Mouse (Mus musculus) hindbrain, embryonic 14.5 days (tissue): Measurements from ENCODE around the gene Pbdc1. TPM values are rescaled to one million over a fixed set of nuclear protein-coding genes. Genes with fewer than 3 reads are reported as not detected.
"Not testable (repeated sequence)": the region's sequence is repeated elsewhere in the genome, so short reads cannot be mapped to it uniquely, and the experiment has no call there.

Experiments used
- ATAC-seq: fragments of 200-750 bp; cut with Nextera tagmentation; 2 replicates; pipeline ENCODE4 v1.8.0; 2017; ENCODE audit warnings: moderate number of reproducible peaks, mild to moderate bottlenecking, moderate TSS enrichment, moderate library complexity; ENCODE audit not compliant: low FRiP score
- DNase-seq: peaks from one replicate; pipeline ENCODE4 v3.0.0-alpha.2; 2015; ENCODE audit warnings: low spot score
- H3K27ac ChIP-seq: fragments of 300-500 bp; sonication (generic); 2 replicates; pipeline ENCODE4 v1.5.1; 2014; ENCODE audit warnings: mild to moderate bottlenecking, moderate library complexity
- H3K27me3 ChIP-seq: fragments of 300-500 bp; sonication (generic); 2 replicates; pipeline ENCODE4 v1.6.1; 2014; ENCODE audit warnings: mild to moderate bottlenecking, low read length, mixed read lengths; ENCODE audit not compliant: control insufficient read depth, insufficient read depth
- H3K36me3 ChIP-seq: fragments of 300-500 bp; sonication (generic); replicated peaks from 2 replicates; pipeline ENCODE4 v1.6.1; 2014; ENCODE audit not compliant: control insufficient read depth, insufficient read depth
- H3K4me1 ChIP-seq: fragments of 300-500 bp; sonication (generic); replicated peaks from 2 replicates; pipeline ENCODE4 v1.6.1; 2014; ENCODE audit warnings: antibody characterized with exemption, low read length, mixed read lengths; ENCODE audit not compliant: control insufficient read depth, insufficient read depth
- H3K4me2 ChIP-seq: fragments of 300-500 bp; sonication (generic); replicated peaks from 2 replicates; pipeline ENCODE4 v1.6.1; 2014; ENCODE audit warnings: mild to moderate bottlenecking, moderate library complexity
- H3K4me3 ChIP-seq: fragments of 300-500 bp; sonication (generic); replicated peaks from 2 replicates; pipeline ENCODE4 v1.5.1; 2014; ENCODE audit warnings: mild to moderate bottlenecking, low read length
- H3K9ac ChIP-seq: fragments of 300-500 bp; sonication (generic); 2 replicates; pipeline ENCODE4 v1.6.1; 2014
- H3K9me3 ChIP-seq: fragments of 300-500 bp; sonication (generic); 2 replicates; pipeline ENCODE4 v1.6.1; 2016; ENCODE audit warnings: low read length; ENCODE audit not compliant: control insufficient read depth
- WGBS: fragments of 180-500 bp; shearing (Covaris S2); extraction: QIAGEN DNeasy Blood & Tissue Kit; methylation state at CpG from one replicate; pipeline ENCODE4 v1.1.7; 2014; 5-methylcytosine and 5-hydroxymethylcytosine counted together
- polyA plus RNA-seq: library from polyadenylated mRNA; unstranded; fragments of >200 nt; fragmentation: Nextera tagmentation; extraction: Ambion mirVana; gene quantifications from 2 replicates; pipeline ENCODE4 v1.2.1, GENCODE M21; 2014

The Pbdc1 gene
- 23.8 and 30.0 TPM in 2 replicates for polyA plus RNA-seq

DNA sequence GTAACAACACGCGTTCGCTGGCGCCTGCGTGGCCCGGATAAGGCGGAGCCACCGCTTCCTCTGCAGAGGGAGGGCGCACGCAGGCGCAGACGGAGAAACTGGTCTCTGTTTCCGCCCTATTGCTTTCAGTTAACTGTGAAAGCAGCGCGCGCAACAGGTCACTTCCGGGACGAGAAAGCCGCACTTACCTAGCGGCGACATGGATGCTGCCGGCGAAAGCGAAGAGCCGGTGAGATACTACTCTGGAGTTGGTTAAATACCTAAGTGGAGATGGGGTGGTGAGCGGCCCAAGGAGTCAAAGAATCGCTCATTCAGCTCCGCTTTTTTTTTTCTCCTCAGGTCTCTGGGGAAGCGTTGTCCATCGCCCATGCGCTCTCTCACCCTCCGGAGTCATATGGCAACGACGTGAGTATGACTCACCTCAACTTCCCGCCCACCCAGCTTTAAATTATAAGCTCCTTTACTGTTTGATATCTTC lies at the start of gene Pbdc1:
TSS of gene Pbdc1 (plus strand) at position 142 of the 478 bp plus-strand sequence.
- H3K4me2 ChIP-seq, result peak within 1 kb of the TSS; percentile 64
- H3K4me3 ChIP-seq, result peak within 1 kb of the TSS; percentile 55
- H3K9me3 ChIP-seq, result no peaks in the 10 kb centered on the region
- WGBS, result 3% methylated on average over 35 of the region's 35 CpGs
- no peak within 1 kb of the TSS; the same call in 1 of the 2 replicates for H3K27ac ChIP-seq
- H3K4me1 ChIP-seq, result peaks cover 6% of the 10 kb centered on the region; the same call in 1 of the 2 replicates
- H3K27me3 ChIP-seq, result no peaks in the 10 kb centered on the region
- peak within 1 kb of the TSS; percentile 47 for H3K9ac ChIP-seq
- no peaks in the 10 kb centered on the region; the same call in none of the 2 replicates for H3K36me3 ChIP-seq
- ATAC-seq (peak; percentile 99), DNase-seq (peak; percentile 91)

- Histone ChIP-seq H3K27me3 (no peaks in the 10 kb centered on the region), H3K4me3 (no peak overlapping the region), H3K9me3 (no peaks in the 10 kb centered on the region), H3K36me3 (peaks cover 12% of the 10 kb centered on the region), H3K4me1 (no peaks in the 10 kb centered on the region), H3K4me2 (no peak overlapping the region), H3K27ac (no peak overlapping the region), H3K9ac (no peak overlapping the region)
- peak; percentile 48 for DNase-seq
- ATAC-seq, result no peak
- WGBS, result 83% methylated on average over 3 of the region's 3 CpGs
These were observed 41.9 kb upstream of the Pbdc1 start for GRCm38 (mm10) chrX:105037666-105038065.

DNA sequence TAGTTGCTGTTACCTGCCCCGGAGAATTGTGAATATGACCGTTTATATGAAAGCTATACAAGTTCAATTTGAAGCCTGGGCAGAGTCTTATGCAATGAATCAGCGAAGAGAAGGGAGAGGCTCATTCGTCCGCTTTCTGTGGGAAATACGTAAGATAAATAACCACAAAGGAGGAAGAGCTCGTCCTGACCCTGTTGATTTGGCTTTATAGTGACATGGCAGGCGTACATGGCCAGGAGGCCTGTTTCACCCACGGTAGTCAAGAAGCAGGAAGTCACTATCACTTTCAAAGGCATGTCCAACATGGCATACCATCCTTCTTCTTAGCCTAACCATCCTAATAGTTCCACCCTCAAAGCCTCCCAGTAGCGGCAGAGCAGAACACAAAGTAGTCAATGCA lies 15.3 kb upstream of the Pbdc1 start:
- DNase-seq (no peak), ATAC-seq (no peak)
- Histone ChIP-seq H3K9me3 (no peaks in the 10 kb centered on the region), H3K27ac (no peak overlapping the region), H3K4me1 (peaks cover 6% of the 10 kb centered on the region), H3K9ac (no peak overlapping the region), H3K4me2 (no peak overlapping the region), H3K4me3 (no peak overlapping the region), H3K27me3 (no peaks in the 10 kb centered on the region), H3K36me3 (peaks cover 74% of the 10 kb centered on the region)
- 96% methylated on average over 10 of the region's 10 CpGs for WGBS

- H3K27me3 ChIP-seq, result no peaks in the 10 kb centered on the region
- H3K4me1 ChIP-seq, result peaks cover 6% of the 10 kb centered on the region
- H3K4me3 ChIP-seq, result no peak overlapping the region
- no peak overlapping the region for H3K4me2 ChIP-seq
- DNase-seq, result no peak
- H3K9me3 ChIP-seq, result no peaks in the 10 kb centered on the region
- H3K9ac ChIP-seq, result no peak overlapping the region
- no peak overlapping the region for H3K27ac ChIP-seq
- H3K36me3 ChIP-seq, result peaks cover 69% of the 10 kb centered on the region
- 93% methylated on average over 4 of the region's 4 CpGs for WGBS
- no peak for ATAC-seq
These were observed 14.8 kb upstream of the Pbdc1 start for GRCm38 (mm10) chrX:105064801-105065200.

- Histone ChIP-seq H3K36me3 (peaks cover 30% of the 10 kb centered on the region), H3K27me3 (no peaks in the 10 kb centered on the region), H3K4me1 (peaks cover 6% of the 10 kb centered on the region), H3K4me2 (peak overlapping the region; percentile 63), H3K4me3 (peak overlapping the region; percentile 59), H3K9me3 (no peaks in the 10 kb centered on the region), H3K27ac (peak overlapping the region; percentile 77), H3K9ac (peak overlapping the region; percentile 62)
- under 1% methylated on average over 32 of the region's 32 CpGs for WGBS
- peak; percentile 89 for DNase-seq
- ATAC-seq, result peak; percentile 96
These were observed 9.7 kb upstream of the Pbdc1 start for GRCm38 (mm10) chrX:105069671-105070503.

GRCm38 (mm10) chrX:105079151-105079550 lies 405 bp upstream of the Pbdc1 start:
- peak overlapping the region; percentile 55 for H3K4me3 ChIP-seq
- H3K27ac ChIP-seq, result no peak overlapping the region; the same call in 1 of the 2 replicates
- WGBS, result 3% methylated on average over 12 of the region's 12 CpGs
- peak overlapping the region; percentile 47 for H3K9ac ChIP-seq
- ATAC-seq (peak; percentile 64), DNase-seq (no peak)
- no peaks in the 10 kb centered on the region for H3K27me3 ChIP-seq
- no peaks in the 10 kb centered on the region for H3K9me3 ChIP-seq
- no peaks in the 10 kb centered on the region; the same call in none of the 2 replicates for H3K36me3 ChIP-seq
- peaks cover 6% of the 10 kb centered on the region; the same call in 1 of the 2 replicates for H3K4me1 ChIP-seq
- H3K4me2 ChIP-seq, result peak overlapping the region; percentile 61

DNA sequence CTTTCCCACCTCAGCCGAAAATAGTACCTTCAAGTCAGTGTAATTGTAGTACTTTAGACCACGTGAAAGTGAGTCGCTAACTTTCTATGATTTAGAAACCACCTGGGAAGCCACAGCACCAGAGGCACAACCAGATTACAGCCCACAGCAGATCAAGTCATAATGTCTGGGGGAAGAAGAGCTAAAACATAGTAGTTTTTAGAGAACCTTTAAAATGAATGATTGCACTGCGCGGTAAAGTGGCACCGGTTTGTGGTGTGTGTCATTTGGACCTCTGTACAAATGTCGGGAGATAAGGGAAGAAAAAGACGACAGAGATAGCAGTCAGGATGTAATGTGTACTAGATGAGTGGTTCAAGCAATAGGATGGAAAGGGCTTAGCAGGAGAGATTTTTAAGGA lies 540 bp downstream of the Pbdc1 start:
- WGBS, result 9% methylated on average over 8 of the region's 8 CpGs
- H3K4me2 ChIP-seq, result peak overlapping the region; percentile 64
- DNase-seq (no peak), ATAC-seq (no peak)
- H3K9ac ChIP-seq, result peak overlapping the region; percentile 47
- no peak overlapping the region for H3K27ac ChIP-seq
- H3K36me3 ChIP-seq, result no peaks in the 10 kb centered on the region; the same call in none of the 2 replicates
- H3K4me3 ChIP-seq, result peak overlapping the region; percentile 55
- peaks cover 6% of the 10 kb centered on the region; the same call in 1 of the 2 replicates for H3K4me1 ChIP-seq
- H3K9me3 ChIP-seq, result no peaks in the 10 kb centered on the region
- no peaks in the 10 kb centered on the region for H3K27me3 ChIP-seq

DNA sequence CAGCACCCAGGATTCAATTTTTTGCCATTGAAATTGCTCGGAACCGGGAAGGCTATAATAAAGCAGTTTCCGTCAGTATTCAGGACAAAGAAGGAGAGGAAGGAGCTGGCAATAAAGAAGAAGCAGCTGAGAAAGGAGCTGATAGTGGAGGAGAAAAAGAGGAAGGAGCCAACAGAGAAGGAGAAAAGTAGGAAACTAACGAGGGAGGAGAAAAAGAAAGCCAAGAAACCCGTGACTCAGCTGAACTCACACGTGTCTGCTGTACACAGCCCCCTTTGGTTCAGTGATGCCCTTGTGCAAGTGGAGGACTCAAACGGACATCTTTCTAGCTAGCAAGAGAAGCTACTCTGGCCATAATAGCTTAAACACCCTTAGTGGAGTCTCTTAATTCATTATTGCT lies 3.5 kb downstream of the Pbdc1 start:
- H3K4me1 ChIP-seq, H3K27ac ChIP-seq, H3K36me3 ChIP-seq, H3K27me3 ChIP-seq, H3K9ac ChIP-seq, DNase-seq, H3K9me3 ChIP-seq, ATAC-seq, H3K4me3 ChIP-seq, H3K4me2 ChIP-seq: not testable (repeated sequence)
- WGBS, result 89% methylated on average over 7 of the region's 7 CpGs

DNA sequence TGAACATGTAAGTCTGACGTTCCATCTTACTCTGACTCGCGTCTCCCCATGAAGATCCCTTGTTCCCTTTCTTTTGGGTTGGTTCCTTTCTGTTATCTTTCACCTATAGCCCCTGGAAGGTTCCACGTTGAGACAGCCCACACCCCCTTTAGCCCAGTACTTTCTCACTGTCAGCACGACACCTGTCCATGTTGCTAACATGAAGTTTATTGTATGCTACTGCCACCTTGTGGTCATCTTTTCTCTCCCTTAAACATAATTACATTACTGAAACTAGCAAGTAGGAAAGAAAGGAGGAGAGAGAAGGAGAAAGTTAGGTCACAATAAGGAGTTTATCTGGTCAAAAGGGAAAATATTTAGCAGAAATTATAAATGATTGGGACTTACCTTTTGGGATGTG lies 24.6 kb downstream of the Pbdc1 start:
- Histone ChIP-seq H3K4me2 (no peak overlapping the region), H3K4me3 (no peak overlapping the region), H3K9me3 (no peaks in the 10 kb centered on the region), H3K27me3 (peaks cover 3% of the 10 kb centered on the region; the same call in 1 of the 2 replicates), H3K27ac (no peak overlapping the region), H3K9ac (no peak overlapping the region), H3K4me1 (no peaks in the 10 kb centered on the region), H3K36me3 (no peaks in the 10 kb centered on the region)
- DNase-seq, result peak; percentile 59
- WGBS, result 41% methylated on average over 5 of the region's 5 CpGs
- ATAC-seq, result no peak; the same call in 1 of the 2 replicates
